Mouse (Mus musculus) G1E (cell line): ENCODE data around the gene Coq6.

Experiments used
- CTCF ChIP-seq: IDR thresholded peaks from 2 replicates; pipeline ENCODE4 v1.5.1; 2012; ENCODE audit warnings: low read depth, low read length, inconsistent platforms, mixed read lengths
- GATA1 ChIP-seq: IDR thresholded peaks from 2 replicates; pipeline ENCODE4 v1.6.1; 2012; ENCODE audit warnings: borderline replicate concordance, low read length, inconsistent platforms, mixed read lengths

DNA sequence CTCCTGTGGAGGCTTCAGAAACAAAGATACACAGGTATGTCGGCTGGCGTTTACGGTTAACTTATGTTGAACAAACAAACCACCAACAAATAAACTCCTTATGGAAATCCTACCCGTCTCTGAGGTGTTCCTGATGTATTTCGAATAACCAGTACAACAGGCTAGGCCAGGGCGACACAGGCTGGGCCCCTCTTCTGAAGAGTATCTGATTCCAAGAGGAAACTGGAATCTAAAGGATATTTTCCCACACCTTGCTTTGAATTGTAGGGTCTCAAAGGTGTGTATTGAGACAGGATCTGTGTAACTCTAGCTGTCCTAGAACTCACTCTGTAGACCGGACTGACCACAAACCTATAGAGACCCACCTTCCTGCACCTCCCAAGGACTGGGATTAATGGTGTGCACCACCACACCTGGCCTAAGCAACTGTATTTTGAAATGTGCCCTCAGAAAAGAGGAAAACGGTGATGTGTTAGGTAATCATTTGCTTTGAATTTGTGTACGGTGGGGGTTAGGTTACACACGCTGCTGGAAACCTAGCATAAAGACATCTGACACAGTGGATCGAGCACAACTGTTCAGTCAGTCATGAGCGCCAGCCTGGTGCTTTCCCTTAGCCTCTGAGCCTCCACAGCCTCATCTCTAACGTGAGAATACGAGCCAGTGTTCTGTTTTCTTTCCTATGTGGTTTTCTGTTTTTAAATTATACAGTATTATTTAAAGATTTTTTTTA, 35.7 kb downstream of the Coq6 start:
- no peak for TF ChIP-seq GATA1
- TF ChIP-seq CTCF: no peak
